Mouse (Mus musculus): ENCODE data around the gene Hmga2.

Gene Hmga2

DNA sequence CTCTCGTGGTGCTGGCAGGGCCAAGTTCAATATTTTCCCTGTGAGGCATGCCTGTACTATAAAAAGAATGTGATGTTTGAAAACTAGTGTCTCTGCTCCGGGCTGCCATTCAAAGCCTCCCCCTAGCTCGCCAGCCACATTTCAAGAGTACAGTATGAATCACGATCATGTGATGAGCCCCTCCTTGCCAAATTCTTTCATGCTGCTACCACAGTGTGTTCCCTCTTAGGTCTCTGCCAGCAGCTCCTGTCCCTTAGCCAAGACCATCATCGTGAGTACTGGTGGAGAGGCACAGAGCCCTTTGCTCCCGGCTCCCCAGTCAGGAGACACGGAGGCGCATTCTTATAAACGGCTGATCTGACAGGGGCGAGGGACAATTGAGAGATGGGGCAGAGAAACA lies 54.2 kb downstream of the Hmga2 start:
- peak; percentile 72 for DNase-seq

DNA sequence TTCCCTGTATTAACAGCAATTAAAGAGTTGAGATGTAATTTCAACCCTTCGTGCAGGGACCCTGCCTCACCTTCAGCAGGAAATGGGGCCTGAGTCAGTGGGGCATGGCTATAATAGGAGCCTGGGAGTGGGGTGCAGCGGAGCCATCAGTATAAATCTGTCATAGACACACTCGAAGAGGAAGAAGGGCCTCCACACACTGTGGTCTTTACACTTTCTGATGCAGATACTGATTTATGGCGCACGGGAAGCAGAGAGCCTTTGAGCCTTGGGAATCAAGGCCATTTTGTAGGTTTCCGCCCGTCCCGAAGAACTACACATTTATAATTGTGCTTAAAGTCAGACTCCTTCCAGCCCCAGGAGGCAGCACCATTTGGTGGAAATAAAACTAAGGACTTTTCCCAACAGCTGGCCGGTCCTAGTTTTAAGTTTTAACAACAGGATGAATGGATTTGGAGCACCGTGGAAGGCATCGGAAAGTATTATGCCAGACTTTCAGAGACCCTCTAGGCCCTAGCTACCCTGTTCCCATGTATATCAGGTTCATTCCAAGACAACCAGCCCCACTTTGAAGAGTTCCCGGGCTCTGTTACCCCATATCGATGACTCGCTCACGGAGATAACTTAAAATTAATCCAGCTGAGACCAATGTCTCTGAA lies 55.2 kb downstream of the Hmga2 start:
- DNase-seq = no peak

DNA sequence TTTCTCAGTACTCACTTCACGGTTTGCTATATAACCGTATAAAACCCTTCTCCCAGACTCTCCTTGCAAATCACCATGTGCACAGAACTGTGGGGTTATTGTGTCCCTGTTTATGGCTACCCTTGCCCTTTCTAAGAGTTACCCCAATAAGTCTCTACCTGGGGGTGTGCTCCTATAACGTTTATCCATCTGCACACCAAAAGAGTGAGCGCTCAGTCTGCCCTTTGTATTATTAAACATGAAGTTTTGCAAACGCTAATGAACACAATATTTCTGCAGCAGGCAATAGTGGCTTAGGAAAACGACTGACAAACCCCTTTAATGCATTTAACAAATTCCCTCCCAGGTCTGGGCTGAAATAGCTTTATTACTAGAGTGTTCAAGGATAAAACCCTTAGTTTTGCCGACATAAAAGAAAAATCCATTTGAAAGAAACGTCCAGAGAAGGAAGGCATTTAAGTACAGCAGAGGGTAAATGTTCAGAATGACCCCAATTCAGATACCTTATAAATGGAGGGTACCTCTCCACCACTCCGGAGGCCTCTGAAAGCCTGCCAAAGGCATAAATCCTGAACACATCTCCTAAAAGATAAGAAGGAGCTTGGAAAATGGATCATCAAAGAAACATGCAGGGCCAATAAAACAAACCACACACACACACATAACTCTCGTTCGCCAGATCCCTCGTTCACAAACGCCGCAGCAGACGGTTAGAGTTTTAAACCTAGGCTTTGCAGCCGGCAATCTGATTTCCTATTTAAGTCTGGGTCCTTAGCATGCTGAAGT lies 57.3 kb downstream of the Hmga2 start:
- no peak for DNase-seq

DNA sequence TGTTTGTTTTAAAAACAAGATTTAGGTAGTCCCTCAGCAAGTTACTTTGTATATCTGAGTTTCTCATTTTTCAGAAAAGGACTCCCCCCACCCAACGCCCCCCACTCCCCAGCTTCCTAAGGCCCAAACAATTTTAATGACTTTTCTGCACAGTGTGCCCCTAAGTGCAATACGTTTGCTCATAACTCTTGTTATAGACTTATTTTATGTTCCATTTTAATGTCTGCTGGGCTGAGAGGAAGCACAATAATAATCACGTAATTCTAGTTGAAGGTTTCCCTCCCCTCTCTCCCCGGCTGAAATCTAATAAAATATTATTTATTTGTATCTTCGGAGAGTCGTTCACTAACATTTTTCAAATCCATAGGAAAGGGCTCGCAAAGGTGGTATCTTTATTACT lies 58.1 kb downstream of the Hmga2 start:
- no peak for DNase-seq

DNA sequence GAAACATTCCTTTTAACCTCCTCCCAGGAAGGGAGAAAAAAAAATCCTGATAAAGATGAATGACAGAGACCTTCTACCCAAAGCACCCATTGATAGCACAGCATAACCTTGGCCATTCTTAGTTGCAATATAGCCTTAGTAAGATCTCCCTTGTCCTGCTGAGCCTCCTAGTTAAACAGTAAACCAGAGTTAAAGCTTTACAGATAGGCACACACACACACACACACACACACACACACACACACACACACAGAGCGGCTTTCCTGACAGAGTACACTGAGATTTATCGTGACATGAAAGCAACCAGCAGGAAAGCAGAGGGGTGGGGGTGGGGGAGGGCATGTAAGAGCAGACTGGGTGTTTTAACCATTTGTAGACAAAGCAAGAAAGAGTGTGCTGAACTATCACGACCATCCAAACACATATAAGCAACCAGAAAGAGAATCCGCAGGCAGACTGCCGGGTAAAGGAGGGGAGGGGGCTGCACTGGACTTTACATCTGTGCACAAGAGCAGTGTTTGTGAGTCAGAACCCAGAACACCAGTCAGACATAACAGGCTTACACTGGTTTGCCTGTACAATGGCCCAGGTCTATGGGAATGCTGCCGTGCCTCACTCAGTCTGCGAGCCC lies 58.7 kb downstream of the Hmga2 start:
- peak; percentile 43 for DNase-seq

DNA sequence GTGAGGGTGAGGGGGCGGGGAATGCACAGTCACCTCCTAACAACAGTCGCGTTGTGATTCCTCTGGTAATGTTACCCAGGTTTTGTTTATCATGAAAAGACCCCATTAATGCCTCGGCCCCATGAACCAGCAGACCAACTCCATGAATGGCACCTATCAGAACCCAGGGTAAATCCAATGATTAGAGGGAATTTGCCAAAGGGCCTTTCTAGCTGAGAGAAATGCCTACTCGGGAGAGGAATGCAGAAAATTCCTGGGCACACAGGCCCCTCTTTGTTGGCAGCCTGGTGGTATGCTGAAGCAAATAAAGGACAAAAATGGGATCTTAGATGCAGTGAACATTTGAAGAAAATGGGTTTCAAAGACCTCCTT lies 59.2 kb downstream of the Hmga2 start:
- no peak for DNase-seq

DNA sequence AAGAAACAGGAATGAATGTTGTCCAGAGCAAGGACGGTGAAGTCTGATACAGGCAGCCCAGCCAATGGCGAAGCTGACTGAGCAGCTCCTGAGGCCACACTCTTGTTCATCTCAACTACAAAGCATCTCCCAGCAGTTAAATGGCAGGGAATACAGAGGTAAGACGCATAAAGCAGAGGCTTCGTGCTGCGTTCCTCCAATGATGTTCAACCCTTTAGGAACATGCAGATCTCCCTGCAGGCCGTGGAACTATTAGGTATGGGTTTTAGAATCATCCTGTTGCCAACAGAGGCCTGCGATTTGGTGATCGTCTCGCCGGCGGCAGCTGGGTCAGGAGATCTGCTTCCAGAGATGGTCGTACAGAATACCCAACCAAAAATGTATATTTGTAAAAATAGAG lies 59.6 kb downstream of the Hmga2 start:
- no peak for DNase-seq

DNA sequence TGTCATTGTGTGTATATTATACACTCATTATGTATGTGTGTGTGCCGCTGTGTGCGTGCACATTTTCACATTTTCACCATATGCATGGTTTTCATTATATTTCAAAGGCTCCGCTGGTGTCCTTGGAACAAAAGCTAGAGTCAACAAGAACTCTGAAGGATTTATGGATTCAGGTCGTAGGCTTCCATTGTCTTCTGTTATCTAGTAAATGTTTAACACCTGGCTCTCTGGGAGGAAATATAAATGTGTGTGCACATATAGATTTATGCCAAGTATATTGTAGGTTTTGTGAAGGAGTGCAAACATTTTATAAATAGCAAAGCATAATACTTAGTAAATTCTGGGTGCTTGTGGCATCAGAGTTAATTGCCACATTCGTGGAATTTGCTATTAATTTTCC lies 64.1 kb downstream of the Hmga2 start:
- no peak for DNase-seq

DNA sequence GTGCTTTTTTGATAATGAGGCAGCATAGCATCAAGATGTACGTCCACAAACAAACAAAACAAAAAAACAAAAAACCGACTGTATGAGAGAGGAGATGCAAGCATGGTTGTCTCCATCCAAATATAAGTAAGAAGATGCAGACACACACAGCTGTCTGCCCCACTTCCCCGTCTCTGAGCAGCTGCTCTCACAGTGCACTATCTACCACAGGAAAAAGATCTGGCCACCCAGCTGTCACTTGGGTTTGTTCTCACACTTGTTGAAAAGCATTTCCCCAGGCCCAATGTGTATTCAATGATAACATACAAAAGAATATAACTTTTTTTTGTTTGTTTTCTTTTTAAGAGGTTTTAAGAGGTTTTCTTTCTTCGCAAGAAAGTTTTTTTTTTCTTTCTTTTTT lies 65.3 kb downstream of the Hmga2 start:
- no peak for DNase-seq

DNA sequence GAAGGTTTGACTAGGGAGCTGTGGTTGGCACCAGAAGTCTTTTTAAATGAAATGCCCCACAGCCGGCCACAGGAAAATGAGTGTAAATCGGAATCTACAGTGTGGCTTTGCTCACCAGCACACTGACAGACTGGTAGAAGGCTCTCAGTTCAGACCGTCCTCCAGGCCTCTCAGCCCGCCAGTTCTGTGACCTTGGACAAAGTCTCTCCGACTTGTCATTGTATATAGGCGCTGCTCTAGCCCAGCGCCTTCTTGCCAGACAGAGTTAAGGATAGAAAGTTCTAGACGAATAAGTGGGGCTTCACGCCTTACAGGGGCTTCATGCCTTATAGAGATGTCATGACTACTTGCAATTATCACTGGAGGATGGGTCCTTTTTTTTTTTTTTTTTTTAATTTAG lies 67.1 kb downstream of the Hmga2 start:
- no peak for DNase-seq

DNA sequence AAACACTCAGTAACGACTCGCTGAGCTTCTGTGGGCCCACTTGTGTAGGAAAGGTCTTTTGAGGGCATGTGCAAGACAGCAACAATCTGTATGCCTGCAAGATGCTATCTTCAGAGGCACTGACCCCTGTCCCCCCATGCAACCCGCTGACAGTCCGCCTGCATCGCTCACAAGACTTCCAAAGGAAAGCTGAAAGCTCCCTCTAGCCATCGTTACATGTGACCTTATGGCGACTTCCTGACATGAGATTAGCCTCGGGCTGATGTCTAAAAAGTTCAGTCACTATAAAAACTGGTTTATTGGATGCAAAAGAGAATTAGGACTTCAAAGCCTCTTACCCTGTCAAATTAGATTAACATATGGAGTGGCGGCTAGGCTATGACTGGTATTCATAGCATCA lies 69.0 kb downstream of the Hmga2 start:
- DNase-seq = no peak

DNA sequence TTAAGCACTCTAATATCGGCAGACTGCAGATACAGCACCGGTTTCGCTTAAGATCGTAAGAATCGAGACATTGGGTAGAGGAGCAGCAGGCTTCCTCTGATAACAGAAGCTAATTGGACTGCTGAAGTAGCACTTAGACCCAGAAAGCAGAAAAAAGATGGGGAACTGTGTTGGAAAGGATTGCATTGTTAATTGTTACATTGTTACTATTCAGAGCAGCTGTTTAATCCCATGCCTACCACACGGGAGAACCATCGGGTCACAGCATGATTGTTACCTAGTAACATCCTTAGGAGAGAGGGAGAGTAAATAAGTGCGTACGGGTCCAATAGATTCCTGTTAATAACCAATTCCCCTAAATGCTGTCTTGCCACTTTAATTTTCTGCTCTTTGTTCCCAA lies 70.2 kb downstream of the Hmga2 start:
- no peak for DNase-seq

DNA sequence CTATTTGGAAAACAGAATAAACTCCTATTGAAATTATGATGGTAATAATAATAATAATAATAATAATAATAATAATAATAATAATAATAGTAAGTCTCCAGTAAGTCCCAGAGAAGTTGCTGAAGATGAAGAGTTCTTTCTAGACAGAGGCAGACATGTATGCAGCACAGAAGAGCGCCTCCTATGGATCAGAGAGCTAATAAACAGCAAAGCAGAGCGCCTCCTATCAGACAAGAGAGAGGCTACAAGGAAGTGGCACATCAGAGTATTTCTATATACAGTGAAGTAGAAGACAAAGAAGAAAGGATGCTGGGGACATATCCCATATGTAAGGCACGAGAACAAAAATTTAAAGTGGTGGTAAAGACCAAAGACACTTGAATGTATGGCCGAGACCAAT lies 70.9 kb downstream of the Hmga2 start:
- no peak for DNase-seq

DNA sequence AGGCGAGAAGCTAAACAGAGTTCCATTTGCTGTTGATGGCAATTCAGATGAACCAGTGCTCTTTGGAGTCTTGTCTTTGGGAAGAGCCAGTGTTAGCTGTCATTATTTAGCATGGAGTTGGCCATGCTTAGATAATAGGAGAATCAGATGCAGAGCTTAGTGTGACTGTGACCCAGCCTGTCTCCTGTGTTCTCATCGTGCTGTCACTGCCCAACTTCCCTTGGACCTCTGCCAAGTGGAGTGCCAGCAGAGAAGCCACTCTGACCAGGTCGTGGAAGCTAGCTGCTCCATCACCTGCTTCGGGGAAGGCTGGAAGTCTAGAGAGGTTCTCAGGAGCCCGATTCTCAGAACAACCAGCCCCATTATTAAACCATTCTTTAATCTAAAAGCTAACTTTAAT lies 73.3 kb downstream of the Hmga2 start:
- no peak for DNase-seq

DNA sequence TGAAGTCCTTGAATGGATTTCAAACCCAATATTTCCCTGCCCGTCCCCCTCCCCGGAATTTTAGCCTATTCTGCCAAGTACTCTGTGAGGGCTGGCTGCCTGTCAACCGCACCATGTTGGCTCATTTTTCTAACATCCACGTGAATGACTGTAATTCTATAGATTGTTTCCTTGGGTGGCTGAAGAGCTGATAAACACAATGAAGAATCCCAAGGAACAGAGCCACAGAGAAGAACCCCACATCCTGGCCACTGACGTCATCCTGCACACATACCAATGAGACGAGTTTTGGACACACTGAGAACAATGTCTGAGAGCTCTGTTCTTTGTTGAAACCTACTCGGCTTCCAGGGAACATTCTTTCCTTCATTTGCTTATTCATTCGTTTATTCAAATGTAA lies 74.5 kb downstream of the Hmga2 start:
- DNase-seq = no peak

DNA sequence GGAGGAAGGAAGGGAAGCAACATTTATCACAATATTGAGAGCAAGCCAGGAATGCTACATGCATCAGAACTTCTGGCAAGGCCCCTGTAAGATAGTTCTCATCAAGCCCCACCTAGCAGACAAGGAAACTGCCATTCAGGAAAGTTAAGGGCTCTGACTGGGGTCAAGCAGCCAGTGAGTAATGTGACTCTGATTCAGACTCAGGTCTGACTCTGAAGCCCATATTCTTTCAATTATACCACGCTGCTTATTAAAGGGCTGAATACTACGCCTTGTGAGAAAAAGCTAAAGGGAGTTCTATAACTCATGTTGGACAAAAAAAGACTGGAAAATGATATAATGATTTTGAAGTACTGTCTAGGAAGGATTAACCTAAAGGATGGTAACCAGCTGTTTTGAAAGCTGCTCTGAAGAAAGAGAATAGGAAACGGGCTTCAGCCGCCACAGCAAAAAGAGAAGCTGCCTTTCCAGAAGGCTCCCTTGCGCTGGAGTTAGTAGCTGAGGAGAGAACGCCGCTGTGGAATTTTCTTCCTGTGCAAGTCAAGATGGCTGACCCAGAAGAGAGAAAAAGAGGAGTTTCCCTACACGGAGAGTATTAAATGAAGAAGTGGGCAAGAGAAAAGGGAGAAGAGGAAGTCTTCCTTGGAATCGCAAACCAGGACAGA lies 76.3 kb downstream of the Hmga2 start:
- no peak for DNase-seq

DNA sequence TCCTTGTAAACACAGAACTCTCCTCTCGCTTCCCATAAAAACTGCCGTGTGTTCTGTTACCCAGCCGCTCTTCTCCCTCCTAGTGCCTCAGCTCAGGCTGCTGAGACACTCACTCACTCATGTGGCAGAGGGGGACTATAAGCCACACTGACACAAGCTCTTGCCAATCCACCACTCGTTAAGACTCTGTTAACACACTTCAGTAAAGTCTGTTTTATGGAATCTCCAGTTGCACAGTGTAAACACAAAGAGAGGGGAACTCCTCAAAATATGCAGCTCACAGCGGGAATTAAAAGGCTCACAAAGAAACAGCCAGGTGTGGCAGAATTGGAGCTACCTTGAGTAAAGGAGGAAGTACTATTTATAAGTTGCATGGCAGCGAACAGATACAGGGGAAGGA lies 77.5 kb downstream of the Hmga2 start:
- DNase-seq = no peak

DNA sequence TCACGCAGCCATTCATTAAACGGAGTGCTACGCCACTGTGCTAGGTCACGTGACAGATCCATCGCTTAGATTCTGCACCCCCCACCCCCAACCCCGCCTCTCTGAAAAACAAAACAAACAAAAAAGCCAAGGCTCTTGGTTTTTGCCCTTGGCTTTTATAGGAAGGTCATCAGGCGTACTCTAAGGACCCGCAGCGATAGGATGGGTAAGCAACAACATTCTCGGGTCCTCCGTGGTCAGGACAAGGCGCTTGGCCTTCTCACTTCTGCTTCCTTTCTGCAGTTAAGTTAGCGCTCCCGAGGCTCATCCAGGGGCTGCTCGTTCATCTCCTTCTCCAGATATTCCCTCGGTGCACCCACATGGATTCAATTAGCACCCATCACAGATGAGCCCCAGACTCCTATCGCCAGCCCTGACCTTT lies 79.0 kb downstream of the Hmga2 start:
- no peak for DNase-seq

DNA sequence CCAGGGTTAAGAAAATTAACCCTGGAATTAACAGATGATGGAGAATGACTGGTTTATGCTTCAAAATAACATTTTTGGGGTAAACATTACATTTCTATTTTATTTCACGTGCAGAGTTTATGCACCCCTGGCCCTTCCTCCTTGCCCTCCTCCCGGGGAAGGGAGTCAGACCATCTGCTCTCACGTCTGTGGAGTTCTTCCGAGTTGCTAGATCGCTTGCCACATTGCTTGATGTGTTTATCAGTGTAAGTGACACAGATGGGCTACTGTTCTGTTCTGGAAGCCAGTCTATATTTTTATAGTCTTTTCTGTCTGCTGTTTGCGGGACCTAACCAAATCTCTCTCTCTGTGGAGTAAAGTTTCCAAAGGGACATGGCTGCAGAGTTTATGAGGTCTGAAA lies 80.7 kb downstream of the Hmga2 start:
- no peak for DNase-seq

DNA sequence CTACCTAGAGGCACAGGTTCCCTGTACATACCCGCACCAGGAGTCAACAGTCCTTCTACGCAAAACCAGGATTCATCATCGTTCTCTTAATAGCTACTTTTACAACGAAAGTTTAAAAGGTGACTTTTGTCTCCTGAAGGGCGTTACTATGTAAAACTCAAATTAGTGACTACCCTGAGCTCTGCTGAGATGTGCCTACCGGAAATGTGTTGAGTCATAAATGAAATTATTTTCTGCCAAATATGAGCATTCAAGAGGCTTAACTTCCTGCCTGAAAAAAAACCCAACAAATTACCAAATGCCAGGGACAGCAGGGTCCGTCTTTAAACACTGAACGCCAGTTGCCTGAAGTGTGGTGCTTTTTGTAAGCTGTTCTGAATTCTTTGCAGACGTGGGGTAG lies 81.5 kb downstream of the Hmga2 start:
- no peak for DNase-seq

DNA sequence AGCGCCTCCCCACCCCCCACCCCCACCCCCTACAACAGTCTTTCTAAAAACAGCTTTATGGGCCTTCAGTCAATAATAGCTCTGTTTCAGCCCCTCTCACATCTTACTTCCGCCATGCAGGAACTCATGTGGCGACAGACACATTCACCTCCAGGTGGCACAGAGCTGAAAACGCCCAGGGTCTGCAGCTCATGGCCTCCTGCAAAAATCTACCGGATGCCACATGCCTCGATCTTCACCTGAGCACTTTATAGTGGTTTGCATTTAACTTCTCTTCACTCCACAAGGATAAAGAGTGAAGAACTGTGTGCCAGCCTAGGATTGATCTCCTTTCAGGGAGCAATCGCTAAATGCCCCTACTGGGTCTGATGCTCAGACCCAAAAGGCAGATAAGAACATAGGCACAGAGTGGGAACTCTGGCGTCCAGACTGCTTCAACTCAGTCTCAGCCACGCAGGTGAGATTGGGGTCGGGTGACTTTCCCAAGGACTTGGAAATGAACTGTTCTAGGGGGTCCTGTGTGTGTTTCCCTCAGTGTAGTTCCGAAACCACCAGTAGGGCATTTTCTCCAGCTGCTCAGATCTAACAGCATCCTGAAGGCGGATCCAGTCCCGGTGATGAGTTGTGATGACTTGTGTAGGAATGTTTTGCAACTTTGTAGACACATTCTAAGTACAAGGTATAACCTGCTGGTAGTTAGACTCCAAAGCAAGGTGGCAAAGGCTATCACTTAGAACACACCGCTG lies 84.1 kb downstream of the Hmga2 start:
- no peak for DNase-seq

DNA sequence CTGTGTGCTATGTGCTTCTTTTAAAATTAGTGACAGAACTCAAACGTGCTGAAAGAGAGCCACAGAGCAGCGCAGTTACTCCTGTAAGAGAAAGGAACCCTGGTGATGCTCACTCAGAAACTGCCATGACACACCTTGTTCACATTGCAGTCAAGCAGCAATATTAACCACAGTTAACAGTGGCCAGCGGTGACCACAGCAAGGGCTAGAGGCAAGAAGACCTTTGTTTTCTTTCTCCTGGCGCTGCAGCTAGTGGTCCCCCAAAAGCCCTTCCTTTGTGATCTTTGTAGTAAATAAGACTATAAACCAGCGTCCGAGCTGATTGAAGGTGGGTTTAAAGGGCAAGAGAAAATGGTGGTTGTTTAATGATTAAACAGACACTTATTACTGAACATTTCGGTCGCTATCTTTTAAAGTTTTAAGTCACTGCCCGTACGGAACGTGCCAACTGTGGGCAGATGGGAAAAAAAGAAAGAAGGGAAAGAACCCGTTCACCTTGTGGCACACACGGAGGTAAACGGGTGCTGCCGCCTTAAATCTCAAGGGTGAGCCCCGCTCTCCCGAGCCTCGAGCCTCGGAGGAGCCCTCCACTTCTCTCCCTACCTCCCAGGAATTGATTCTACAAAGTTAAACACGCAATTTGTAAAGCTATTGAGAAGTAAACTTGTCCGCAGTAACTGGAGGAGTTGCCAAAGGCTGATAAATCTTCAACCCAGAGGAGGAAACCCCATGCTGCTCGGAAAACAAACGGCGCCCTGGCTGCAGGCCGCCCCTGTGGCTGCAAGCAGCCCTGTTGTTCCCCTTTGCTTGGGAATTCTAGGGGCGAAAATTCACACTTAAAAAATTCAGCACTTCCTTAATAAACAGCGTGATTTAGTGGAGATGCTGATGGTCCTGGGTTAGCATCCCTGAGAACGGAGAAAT lies 85.1 kb downstream of the Hmga2 start:
- peak; percentile 63 for DNase-seq

All from kidney, adult 18-20 months (tissue).